Mouse (Mus musculus): ENCODE measurements around the gene Nptn. TPM values are rescaled to one million over a fixed set of nuclear protein-coding genes. Genes with fewer than 3 reads are reported as not detected.

Gene Nptn
- total RNA-seq, 1 experiment from 2014 or later, result 159 TPM

- no peak for DNase-seq
Measured at GRCm38 (mm10) chr9:58688076-58688475, 106.0 kb downstream of the Nptn start.

GRCm38 (mm10) chr9:58690701-58691100, 108.7 kb downstream of the Nptn start:
- no peak for DNase-seq

GRCm38 (mm10) chr9:58691471-58691870, 109.4 kb downstream of the Nptn start:
- no peak for DNase-seq

GRCm38 (mm10) chr9:58698486-58698885, 116.4 kb downstream of the Nptn start:
- no peak for DNase-seq

- DNase-seq, result no peak
Measured at GRCm38 (mm10) chr9:58701751-58702150, 119.7 kb downstream of the Nptn start.

GRCm38 (mm10) chr9:58703766-58704165, 121.7 kb downstream of the Nptn start:
- no peak for DNase-seq

- no peak for DNase-seq
Measured at GRCm38 (mm10) chr9:58706024-58706423, 124.0 kb downstream of the Nptn start.

Other genes with a start within 250 kb of the Nptn start
- gene Tbc1d21, start 211.8 kb upstream of the Nptn start, total RNA-seq (2021), result not detected in 2 replicates
- 8.0 and 8.9 TPM in 2 replicates for gene Insyn1, start 93.6 kb upstream of the Nptn start, total RNA-seq (2021)
- gene Cd276, start 26.8 kb upstream of the Nptn start, total RNA-seq (2021), result 14.1 and 15.0 TPM in 2 replicates
- 3.7 and 4.1 TPM in 2 replicates for gene Rec114, start 161.7 kb downstream of the Nptn start, total RNA-seq (2021)
- 0.56 and 0.68 TPM in 2 replicates for gene Hcn4, start 241.2 kb downstream of the Nptn start, total RNA-seq (2021)